Mouse (Mus musculus) thymus, adult 2 months (tissue): ENCODE measurements at regions not wholly inside any gene's neighbourhood (a gene's known extent, or its start where the extent isn't known, plus 50 kb on each side); places are given as distances from the start of the nearest gene placed in this dataset.

ENCODE experiments used
- CTCF ChIP-seq: fragments of 200-500 bp; IDR thresholded peaks from 2 replicates; pipeline ENCODE4 v1.5.1; 2012; ENCODE audit warnings: mild to moderate bottlenecking, control low read depth, low read length, moderate library complexity, borderline replicate concordance; ENCODE audit not compliant: control insufficient read depth, poor library complexity, insufficient read depth; ENCODE audit errors: extremely low read depth
- POLR2A ChIP-seq: fragments of 200-500 bp; IDR thresholded peaks from 2 replicates; pipeline ENCODE4 v1.6.1; 2012; ENCODE audit warnings: mild to moderate bottlenecking, low read length, control low read depth, moderate library complexity; ENCODE audit not compliant: control insufficient read depth, poor library complexity, insufficient read depth; ENCODE audit errors: extremely low read depth

DNA sequence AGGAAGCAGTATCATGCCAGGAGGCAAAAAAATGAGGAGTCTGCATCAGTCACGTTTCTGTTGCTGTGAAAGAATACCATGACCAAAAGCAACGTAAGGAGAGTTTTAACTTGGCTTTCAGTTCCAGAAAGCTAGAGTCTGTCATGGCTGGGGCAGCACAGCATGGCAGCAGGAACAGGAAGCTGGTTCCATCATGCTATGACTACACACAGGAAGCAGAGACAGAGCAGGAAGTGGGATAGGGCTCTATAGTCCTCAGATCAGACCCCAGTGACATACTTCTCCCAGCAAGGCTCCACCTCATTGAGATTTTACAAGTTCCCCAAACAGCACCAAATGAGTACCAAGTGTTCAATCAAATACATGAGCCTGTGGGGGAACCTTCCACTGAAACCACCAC is 453.6 kb downstream of the Etnk1 start:
- no peak for TF ChIP-seq CTCF
- TF ChIP-seq POLR2A: no peak
